Mouse (Mus musculus) spleen, embryonic (tissue): ENCODE measurements around the gene Rhox2g.
"Not testable (repeated sequence)": the region's sequence is repeated elsewhere in the genome, so short reads cannot be mapped to it uniquely, and the experiment has no call there.

Experiments used
- CTCF ChIA-PET: fragments of 350-600 bp; sonication (Branson Sonifier 250); formaldehyde crosslinking; loops from one replicate; lab custom pipeline; 2022; lab: Charles Lee

Gene Rhox2g

GRCm38 (mm10) chrX:37643370-37643769 lies at the start of gene Rhox2g:
Gene Rhox2g (minus strand): TSS chrX:37643470.
- CTCF ChIA-PET = not testable (repeated sequence)

GRCm38 (mm10) chrX:37692261-37692660 lies 49.0 kb upstream of the Rhox2g start:
- CTCF ChIA-PET = no interaction called here

- CTCF ChIA-PET = no interaction called here
Measured at GRCm38 (mm10) chrX:37683031-37683715, 39.9 kb upstream of the Rhox2g start.

- CTCF ChIA-PET = not testable (repeated sequence)
Measured at GRCm38 (mm10) chrX:37673177-37673576, 29.9 kb upstream of the Rhox2g start, which contains the start of gene Rhox2h. Gene Rhox2h (minus strand): TSS chrX:37673277.

GRCm38 (mm10) chrX:37668664-37669063 lies 25.4 kb upstream of the Rhox2g start, which contains the start of gene Rhox3h:
Gene Rhox3h (minus strand): TSS chrX:37668764.
- CTCF ChIA-PET = not testable (repeated sequence)

GRCm38 (mm10) chrX:37651227-37651626 lies 8.0 kb upstream of the Rhox2g start, which contains the start of gene Rhox4g:
Gene Rhox4g (minus strand): TSS chrX:37651327.
- CTCF ChIA-PET = not testable (repeated sequence)

- CTCF ChIA-PET = not testable (repeated sequence)
Measured at GRCm38 (mm10) chrX:37628512-37628911, 14.8 kb downstream of the Rhox2g start, which contains the start of gene Rhox3g. Gene Rhox3g (minus strand): TSS chrX:37628612.

GRCm38 (mm10) chrX:37607604-37608003 lies 35.7 kb downstream of the Rhox2g start, which contains the start of gene Rhox4f:
Gene Rhox4f (minus strand): TSS chrX:37607704.
- CTCF ChIA-PET = not testable (repeated sequence)
